26 mouse cellular contexts compared by ENCODE assay signal in genomic region chr14:122837018-122837417, GRCm38 (mm10).
A peak's percentile ranks its signal among the peaks of the same experiment; 100 is the strongest.
DNase-seq lines count a peak whose midpoint lies in the region; ATAC-seq lines count a peak whose summit lies in the region.
"Had no signal": no experiment of that assay in that cellular context is flagged by ENCODE, and none has a peak within 500 bp of the region (broad histone marks: within the 10 kb centered on the region; RNA-seq: fewer than 3 reads in every experiment).

No protein-coding gene starts in this region.

- H3K4me3 ChIP-seq in hindbrain, embryonic 10.5 days = no peak overlapping the region
- no peak overlapping the region for H3K4me3 ChIP-seq in hindbrain, embryonic 12.5 days
- no peak overlapping the region for H3K4me3 ChIP-seq in neural tube, embryonic 13.5 days
- H3K4me3 ChIP-seq: embryonic facial prominence, embryonic 13.5 days; heart, adult 2 months; left cerebral cortex, adult 2 months; limb, embryonic 10.5 days; liver, embryonic 15.5 days; lung, embryonic 15.5 days; midbrain, embryonic 15.5 days; myocyte had no signal

- H3K4me1 ChIP-seq in hindbrain, embryonic 10.5 days (replicated peaks) = peaks cover 14% of the 10 kb centered on the region
- H3K4me1 ChIP-seq in hindbrain, embryonic 12.5 days = peaks cover 7% of the 10 kb centered on the region; the same call in 1 of the 2 replicates
- peaks cover 15% of the 10 kb centered on the region for H3K4me1 ChIP-seq in neural tube, embryonic 13.5 days (replicated peaks)
- H3K4me1 ChIP-seq: liver, embryonic 15.5 days; lung, embryonic 15.5 days; midbrain, embryonic 15.5 days had no signal

- H3K9me3 ChIP-seq in hindbrain, embryonic 10.5 days = no peaks in the 10 kb centered on the region
- no peaks in the 10 kb centered on the region for H3K9me3 ChIP-seq in hindbrain, embryonic 12.5 days (replicated peaks)
- H3K9me3 ChIP-seq in neural tube, embryonic 13.5 days = no peaks in the 10 kb centered on the region
- H3K9me3 ChIP-seq: embryonic facial prominence, embryonic 13.5 days; limb, embryonic 10.5 days; liver, embryonic 15.5 days; lung, embryonic 15.5 days; midbrain, embryonic 15.5 days had no signal

- DNase-seq in cerebellum, adult 9-10 months = peak; percentile 11
- DNase-seq in cerebellum, adult 11 months = no peak
- DNase-seq in hindbrain, embryonic 10.5 days (ENCODE audit: low spot score) = no peak
- no peak for DNase-seq in neural tube, embryonic 10.5 days (ENCODE audit: extremely low spot score, low spot score)
- DNase-seq in layer of hippocampus, postnatal 25 days (ENCODE audit: extremely low spot score in 1 of 2, low spot score in 1 of 2) = no peak
- no peak for DNase-seq in T-cell, adult 2 months (ENCODE audit: low spot score)
- DNase-seq: adrenal gland, postnatal 14 days; gastrocnemius, postnatal 25 days; heart, adult 2 months; kidney, adult 18-20 months; layer of hippocampus, adult 9-11 months; liver; lung, postnatal 4 days; right cerebral cortex, postnatal 25 days; spleen, adult 18-20 months had no signal

- 76% methylated on average over 2 of the region's 2 CpGs for WGBS in hindbrain, embryonic 10.5 days
- WGBS in hindbrain, embryonic 12.5 days = 67% methylated on average over 2 of the region's 2 CpGs
- 73% methylated on average over 2 of the region's 2 CpGs for WGBS in neural tube, embryonic 13.5 days

- H3K27me3 ChIP-seq in hindbrain, embryonic 10.5 days (ENCODE audit: insufficient read depth, poor library complexity, severe bottlenecking) = no peaks in the 10 kb centered on the region
- no peaks in the 10 kb centered on the region for H3K27me3 ChIP-seq in hindbrain, embryonic 12.5 days
- H3K27me3 ChIP-seq in neural tube, embryonic 13.5 days = no peaks in the 10 kb centered on the region
- H3K27me3 ChIP-seq: embryonic facial prominence, embryonic 13.5 days; liver, embryonic 15.5 days; lung, embryonic 15.5 days; midbrain, embryonic 15.5 days had no signal

- no peak overlapping the region for H3K9ac ChIP-seq in hindbrain, embryonic 12.5 days
- no peak overlapping the region for H3K9ac ChIP-seq in neural tube, embryonic 13.5 days
- H3K9ac ChIP-seq: embryonic facial prominence, embryonic 13.5 days; liver, embryonic 15.5 days; lung, embryonic 15.5 days; midbrain, embryonic 15.5 days had no signal

- no peaks in the 10 kb centered on the region for H3K36me3 ChIP-seq in hindbrain, embryonic 10.5 days
- H3K36me3 ChIP-seq in hindbrain, embryonic 12.5 days = no peaks in the 10 kb centered on the region
- H3K36me3 ChIP-seq in neural tube, embryonic 13.5 days = no peaks in the 10 kb centered on the region
- H3K36me3 ChIP-seq: embryonic facial prominence, embryonic 13.5 days; limb, embryonic 10.5 days; liver, embryonic 15.5 days; lung, embryonic 15.5 days; midbrain, embryonic 15.5 days had no signal

- H3K4me2 ChIP-seq in hindbrain, embryonic 12.5 days (replicated peaks) = no peak overlapping the region
- H3K4me2 ChIP-seq in neural tube, embryonic 13.5 days = no peak overlapping the region
- H3K4me2 ChIP-seq: embryonic facial prominence, embryonic 13.5 days; liver, embryonic 15.5 days; lung, embryonic 15.5 days; midbrain, embryonic 15.5 days had no signal

- 0 out of 2 replicates have a peak overlapping the region, but pooled peaks have one; percentile 50 for H3K27ac ChIP-seq in hindbrain, embryonic 10.5 days
- no peak overlapping the region for H3K27ac ChIP-seq in hindbrain, embryonic 12.5 days
- H3K27ac ChIP-seq in neural tube, embryonic 13.5 days (replicated peaks) = peak overlapping the region; percentile 54
- H3K27ac ChIP-seq: embryonic facial prominence, embryonic 13.5 days; heart, adult 2 months; kidney, postnatal 0 days; left cerebral cortex, adult 2 months; limb, embryonic 10.5 days; liver, embryonic 15.5 days; lung, embryonic 15.5 days; midbrain, embryonic 15.5 days had no signal

- no peak for ATAC-seq in hindbrain, embryonic 12.5 days (ENCODE audit: low FRiP score)
- no peak for ATAC-seq in neural tube, embryonic 13.5 days (ENCODE audit: low read depth)
- ATAC-seq: inflammation-experienced regulatory T-cells, adult 6 months; midbrain, embryonic 15.5 days had no signal
